Mouse (Mus musculus): ENCODE data around the gene Cfap298.

- TF ChIP-seq CTCF (IDR thresholded peaks at IDR 0.05) (no peak), EP300 (IDR thresholded peaks at IDR 0.05) (no peak)
Observed at GRCm38 (mm10) chr16:90893792-90894191, 41.1 kb downstream of the Cfap298 start.

Measured in lung, postnatal 0 days (tissue).